Mouse (Mus musculus): ENCODE results near the gene Cstad. TPM values are rescaled to one million over a fixed set of nuclear protein-coding genes. Genes with fewer than 3 reads are reported as not detected.

The Cstad gene
- not detected for polyA plus RNA-seq (2015; fragmentation: Illumina TruSeq; extraction: RNeasy Lipid Tissue Mini Kit (QIAGEN cat#74804); ENCODE audit: insufficient read depth, low read depth, low replicate concordance)

DNA sequence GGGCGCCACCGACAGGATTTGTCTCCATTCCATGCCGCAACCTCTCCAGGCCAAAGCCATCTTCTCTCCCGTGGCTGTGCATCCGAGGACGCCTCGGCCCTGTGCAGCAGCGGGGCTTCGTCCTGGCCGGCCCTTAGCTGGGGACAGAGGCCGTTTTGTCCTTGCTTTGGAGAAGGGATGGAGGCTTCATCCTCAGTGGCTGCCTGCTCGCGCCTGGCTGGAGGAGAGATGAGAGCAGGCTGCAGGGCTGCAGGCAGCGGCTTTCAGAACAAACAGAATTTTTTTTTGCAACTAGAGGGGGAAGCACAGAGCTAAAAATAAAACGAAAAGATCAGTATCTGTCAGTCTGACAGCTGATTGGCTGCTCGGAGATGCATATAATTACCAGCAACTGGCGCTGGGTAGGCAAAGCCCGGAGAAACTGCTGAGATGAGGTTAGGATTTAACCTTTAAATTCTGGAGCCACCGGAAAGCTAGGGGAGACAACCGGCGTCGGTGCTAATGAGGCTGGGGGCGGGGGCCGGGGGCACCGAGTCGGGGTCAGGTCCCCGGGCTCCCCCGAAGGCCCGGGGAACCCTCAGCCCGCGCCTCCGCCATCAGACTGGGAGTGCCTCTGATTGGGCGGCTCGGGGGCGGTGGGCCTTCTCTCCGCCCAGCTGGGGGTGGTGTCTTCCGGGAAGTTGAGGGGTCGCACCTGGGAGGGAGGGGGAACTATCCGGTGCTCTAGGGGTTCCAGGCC lies at the start of gene Cstad:
TSS of gene Cstad (plus strand) at position 400 of the 739 bp plus-strand sequence.

Other genes with a start within 250 kb of the Cstad start
- gene Sh3glb2, start 235.7 kb upstream of the Cstad start, polyA plus RNA-seq (2015; fragmentation: Illumina TruSeq; extraction: RNeasy Lipid Tissue Mini Kit (QIAGEN cat#74804); ENCODE audit: insufficient read depth, low read depth, low replicate concordance): 71.9 TPM
- 3.9 TPM for gene Miga2, start 230.8 kb upstream of the Cstad start, polyA plus RNA-seq (2015; fragmentation: Illumina TruSeq; extraction: RNeasy Lipid Tissue Mini Kit (QIAGEN cat#74804); ENCODE audit: insufficient read depth, low read depth, low replicate concordance)
- gene Dolpp1, start 202.8 kb upstream of the Cstad start, polyA plus RNA-seq (2015; fragmentation: Illumina TruSeq; extraction: RNeasy Lipid Tissue Mini Kit (QIAGEN cat#74804); ENCODE audit: insufficient read depth, low read depth, low replicate concordance): 4.6 TPM
- 12.1 TPM for gene Crat, start 179.2 kb upstream of the Cstad start, polyA plus RNA-seq (2015; fragmentation: Illumina TruSeq; extraction: RNeasy Lipid Tissue Mini Kit (QIAGEN cat#74804); ENCODE audit: insufficient read depth, low read depth, low replicate concordance)
- 27.1 TPM for gene Ptpa, start 179.0 kb upstream of the Cstad start, polyA plus RNA-seq (2015; fragmentation: Illumina TruSeq; extraction: RNeasy Lipid Tissue Mini Kit (QIAGEN cat#74804); ENCODE audit: insufficient read depth, low read depth, low replicate concordance)
- gene Ier5l, start 120.8 kb upstream of the Cstad start, polyA plus RNA-seq (2015; fragmentation: Illumina TruSeq; extraction: RNeasy Lipid Tissue Mini Kit (QIAGEN cat#74804); ENCODE audit: insufficient read depth, low read depth, low replicate concordance): 1.6 TPM
- 2.9 TPM for gene 1700001O22Rik, start 208.6 kb downstream of the Cstad start, polyA plus RNA-seq (2015; fragmentation: Illumina TruSeq; extraction: RNeasy Lipid Tissue Mini Kit (QIAGEN cat#74804); ENCODE audit: insufficient read depth, low read depth, low replicate concordance)
- gene Ntmt1, start 212.8 kb downstream of the Cstad start, polyA plus RNA-seq (2015; fragmentation: Illumina TruSeq; extraction: RNeasy Lipid Tissue Mini Kit (QIAGEN cat#74804); ENCODE audit: insufficient read depth, low read depth, low replicate concordance): 8.3 TPM
- 9.7 TPM for gene Asb6, start 235.3 kb downstream of the Cstad start, polyA plus RNA-seq (2015; fragmentation: Illumina TruSeq; extraction: RNeasy Lipid Tissue Mini Kit (QIAGEN cat#74804); ENCODE audit: insufficient read depth, low read depth, low replicate concordance)
- gene Prrx2, start 239.9 kb downstream of the Cstad start, polyA plus RNA-seq (2015; fragmentation: Illumina TruSeq; extraction: RNeasy Lipid Tissue Mini Kit (QIAGEN cat#74804); ENCODE audit: insufficient read depth, low read depth, low replicate concordance): not detected

Data from pancreas, adult 10 weeks (tissue).